Mouse (Mus musculus) naive thymus-derived CD4-positive, alpha-beta T cell, adult 2 months (primary cell): ENCODE measurements at regions not wholly inside any gene's neighbourhood (a gene's known extent, or its start where the extent isn't known, plus 50 kb on each side); places are given as distances from the start of the nearest gene placed in this dataset.
"Not testable (repeated sequence)": the region's sequence is repeated elsewhere in the genome, so short reads cannot be mapped to it uniquely, and the experiment has no call there.

Source experiments
- DNase-seq: peaks from one replicate; pipeline ENCODE4 v3.0.0-alpha.2; 2011; ENCODE audit warnings: low read depth

- not testable (repeated sequence) for DNase-seq
Observed at GRCm38 (mm10) chrX:170809909-170810308, 137.5 kb downstream of the Asmt start.

GRCm38 (mm10) chrX:170815381-170815780, 142.9 kb downstream of the Asmt start:
- DNase-seq, result peak; percentile 2

- DNase-seq, result not testable (repeated sequence)
Observed at GRCm38 (mm10) chrX:170841108-170841507, 168.7 kb downstream of the Asmt start.

GRCm38 (mm10) chrX:170841551-170841950, 169.1 kb downstream of the Asmt start:
- DNase-seq, result not testable (repeated sequence)

GRCm38 (mm10) chrX:170842878-170843465, 170.5 kb downstream of the Asmt start:
- not testable (repeated sequence) for DNase-seq

- DNase-seq, result not testable (repeated sequence)
Observed at GRCm38 (mm10) chrX:170876616-170877015, 204.2 kb downstream of the Asmt start.

DNA sequence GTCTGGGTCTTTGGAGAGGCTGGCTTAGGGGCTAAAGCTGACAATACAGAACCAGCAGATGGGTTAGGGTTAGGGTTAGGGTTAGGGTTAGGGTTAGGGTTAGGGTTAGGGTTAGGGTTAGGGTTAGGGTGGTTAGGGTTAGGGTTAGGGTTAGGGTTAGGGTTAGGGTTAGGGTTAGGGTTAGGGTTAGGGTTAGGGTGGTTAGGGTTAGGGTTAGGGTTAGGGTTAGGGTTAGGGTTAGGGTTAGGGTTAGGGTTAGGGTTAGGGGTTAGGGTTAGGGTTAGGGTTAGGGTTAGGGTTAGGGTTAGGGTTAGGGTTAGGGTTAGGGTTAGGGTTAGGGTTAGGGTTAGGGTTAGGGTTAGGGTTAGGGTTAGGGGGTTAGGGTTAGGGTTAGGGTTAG, 208.4 kb downstream of the Asmt start:
- DNase-seq, result not testable (repeated sequence)
